Mouse (Mus musculus) intestine, postnatal 0 days (tissue): ENCODE measurements at regions not wholly inside any gene's neighbourhood (a gene's known extent, or its start where the extent isn't known, plus 50 kb on each side); places are given as distances from the start of the nearest gene placed in this dataset.
"Not testable (repeated sequence)": the region's sequence is repeated elsewhere in the genome, so short reads cannot be mapped to it uniquely, and the experiment has no call there.

Experiments used
- ATAC-seq: fragments of 200-750 bp; cut with Nextera tagmentation; 2 replicates; pipeline ENCODE4 v1.8.0; 2017; ENCODE audit warnings: mild to moderate bottlenecking, moderate TSS enrichment, moderate library complexity
- H3K27ac ChIP-seq: fragments of 300-500 bp; sonication (generic); 2 replicates; pipeline ENCODE4 v1.5.1; 2014; ENCODE audit warnings: mild to moderate bottlenecking, low read depth, low read length, moderate library complexity
- H3K27me3 ChIP-seq: fragments of 300-500 bp; sonication (generic); replicated peaks from 2 replicates; pipeline ENCODE4 v1.6.1; 2014; ENCODE audit warnings: low read length, mixed read lengths; ENCODE audit not compliant: control insufficient read depth, insufficient read depth
- H3K36me3 ChIP-seq: fragments of 300-500 bp; sonication (generic); 2 replicates; pipeline ENCODE4 v1.6.1; 2014; ENCODE audit warnings: mild to moderate bottlenecking, moderate library complexity; ENCODE audit not compliant: control insufficient read depth, insufficient read depth
- H3K4me1 ChIP-seq: fragments of 300-500 bp; sonication (generic); replicated peaks from 2 replicates; pipeline ENCODE4 v1.6.1; 2014; ENCODE audit warnings: antibody characterized with exemption, low read length, mixed read lengths; ENCODE audit not compliant: control insufficient read depth, insufficient read depth
- H3K4me2 ChIP-seq: fragments of 300-500 bp; sonication (generic); replicated peaks from 2 replicates; pipeline ENCODE4 v1.6.1; 2014; ENCODE audit warnings: low read depth, mild to moderate bottlenecking, moderate library complexity
- H3K4me3 ChIP-seq: fragments of 300-500 bp; sonication (generic); 2 replicates; pipeline ENCODE4 v1.5.1; 2014; ENCODE audit warnings: low read depth, low read length
- H3K9ac ChIP-seq: fragments of 300-500 bp; sonication (generic); 2 replicates; pipeline ENCODE4 v1.6.1; 2014; ENCODE audit warnings: mild to moderate bottlenecking, low read depth, low read length
- H3K9me3 ChIP-seq: fragments of 300-500 bp; sonication (generic); 2 replicates; pipeline ENCODE4 v1.6.1; 2016; ENCODE audit warnings: mixed run types; ENCODE audit not compliant: control insufficient read depth
- WGBS: fragments of 180-500 bp; shearing (Covaris S2); extraction: QIAGEN DNeasy Blood & Tissue Kit; methylation state at CpG from one replicate; pipeline ENCODE4 v1.1.7; 2014; 5-methylcytosine and 5-hydroxymethylcytosine counted together

- H3K4me3 ChIP-seq, result not testable (repeated sequence)
- 67% methylated on average over 27 of the region's 27 CpGs for WGBS
- H3K4me2 ChIP-seq, result peak overlapping the region; percentile 24; the same call in 1 of the 2 replicates
Measured at GRCm38 (mm10) chr19:3083438-3083837, 199.3 kb upstream of the Mrpl21 start.

GRCm38 (mm10) chr19:3091771-3092170 lies 190.9 kb upstream of the Mrpl21 start:
- H3K27me3 ChIP-seq, ATAC-seq, H3K9me3 ChIP-seq, H3K4me1 ChIP-seq, H3K9ac ChIP-seq, H3K4me2 ChIP-seq, H3K27ac ChIP-seq, H3K36me3 ChIP-seq, H3K4me3 ChIP-seq: not testable (repeated sequence)
- WGBS, result 84% methylated on average over 5 of the region's 5 CpGs

More at GRCm38 (mm10) chr19:3083438-3083837, 199.3 kb upstream of the Mrpl21 start:
- H3K9ac ChIP-seq, H3K4me1 ChIP-seq, ATAC-seq, H3K27ac ChIP-seq, H3K9me3 ChIP-seq, H3K36me3 ChIP-seq, H3K27me3 ChIP-seq: not testable (repeated sequence)
